In genomic region chr4:64684654-64685053, GRCm38 (mm10) we compare ENCODE assay signal across 19 mouse cellular contexts.
"Had no signal": no experiment of that assay in that cellular context is flagged by ENCODE, and none has a peak within 500 bp of the region (broad histone marks: within the 10 kb centered on the region; RNA-seq: fewer than 3 reads in every experiment).

No protein-coding gene starts in this region.

- DNase-seq: lung, adult 18-20 months; lung, embryonic 14.5 days; lung, postnatal 10 days; lung, postnatal 4 days; midbrain, embryonic 14.5 days; retina, postnatal 1 day; right cerebral cortex, adult 18-20 months; right cerebral cortex, postnatal 25 days; right cerebral cortex, postnatal 4 days; spleen, adult 18-20 months; thymus, adult 18-20 months; thymus, postnatal 14 days; thymus, postnatal 36 days had no signal

- H3K27me3 ChIP-seq: midbrain, embryonic 12.5 days; neural tube, embryonic 13.5 days; neural tube, embryonic 15.5 days had no signal

- H3K4me2 ChIP-seq: lung, embryonic 14.5 days; midbrain, embryonic 12.5 days; neural tube, embryonic 13.5 days; neural tube, embryonic 15.5 days had no signal

- H3K4me1 ChIP-seq: midbrain, embryonic 10.5 days; midbrain, embryonic 12.5 days; neural tube, embryonic 13.5 days; neural tube, embryonic 15.5 days had no signal

- H3K4me3 ChIP-seq: midbrain, embryonic 10.5 days; midbrain, embryonic 12.5 days; myocyte; neural tube, embryonic 13.5 days; neural tube, embryonic 15.5 days had no signal

- H3K27ac ChIP-seq: midbrain, embryonic 10.5 days; midbrain, embryonic 12.5 days; neural tube, embryonic 13.5 days; neural tube, embryonic 15.5 days had no signal

- H3K36me3 ChIP-seq: midbrain, embryonic 10.5 days; midbrain, embryonic 12.5 days; neural tube, embryonic 13.5 days; neural tube, embryonic 15.5 days had no signal

- H3K9ac ChIP-seq: lung, embryonic 14.5 days; midbrain, embryonic 12.5 days; neural tube, embryonic 13.5 days; neural tube, embryonic 15.5 days had no signal

- H3K9me3 ChIP-seq: midbrain, embryonic 10.5 days; midbrain, embryonic 12.5 days; neural tube, embryonic 13.5 days; neural tube, embryonic 15.5 days had no signal

- ATAC-seq: midbrain, embryonic 16.5 days had no signal
